ENCODE assay signal across 15 mouse cellular contexts in genomic region chr9:107445011-107445471, GRCm38 (mm10). TPM values are rescaled to one million over a fixed set of nuclear protein-coding genes. Genes with fewer than 3 reads are reported as not detected.
DNase-seq lines count a peak whose midpoint lies in the region; ATAC-seq and TF ChIP-seq lines count a peak whose summit lies in the region.
"Had no signal": no experiment of that assay in that cellular context is flagged by ENCODE, and none has a peak within 500 bp of the region (broad histone marks: within the 10 kb centered on the region; RNA-seq: fewer than 3 reads in every experiment).

No protein-coding gene starts in this region.

- H3K4me3 ChIP-seq in forebrain, embryonic 11.5 days (ENCODE audit: low read depth, low read length): no peak overlapping the region
- no peak overlapping the region for H3K4me3 ChIP-seq in hindbrain, embryonic 16.5 days (ENCODE audit: low read length)
- H3K4me3 ChIP-seq in neural tube, embryonic 12.5 days: no peak overlapping the region
- H3K4me3 ChIP-seq: embryonic facial prominence, embryonic 13.5 days had no signal

- H3K9ac ChIP-seq in forebrain, embryonic 11.5 days (ENCODE audit: low read length): peak overlapping the region; percentile 37; the same call in 1 of the 2 replicates
- peak overlapping the region; percentile 31; the same call in 1 of the 2 replicates for H3K9ac ChIP-seq in hindbrain, embryonic 16.5 days (ENCODE audit: low read depth, low read length)
- no peak overlapping the region for H3K9ac ChIP-seq in neural tube, embryonic 12.5 days
- H3K9ac ChIP-seq: embryonic facial prominence, embryonic 13.5 days had no signal

- H3K27ac ChIP-seq in forebrain, embryonic 11.5 days (ENCODE audit: low read depth, low read length): peak overlapping the region; percentile 81
- peak overlapping the region; percentile 59; the same call in 1 of the 2 replicates for H3K27ac ChIP-seq in hindbrain, embryonic 16.5 days (ENCODE audit: low read depth, low read length)
- H3K27ac ChIP-seq in neural tube, embryonic 12.5 days: 0 out of 2 replicates have a peak overlapping the region, but pooled peaks have one; percentile 53
- H3K27ac ChIP-seq: embryonic facial prominence, embryonic 13.5 days had no signal

- TF ChIP-seq CTCF in brain, embryonic 14.5 days (IDR thresholded peaks at IDR 0.05; ENCODE audit: borderline replicate concordance, extremely low read depth, insufficient read depth, insufficient read length): no peak

- WGBS in forebrain, embryonic 11.5 days: 10% methylated on average over 4 of the region's 6 CpGs
- WGBS in hindbrain, embryonic 16.5 days: 17% methylated on average over 4 of the region's 6 CpGs
- 7% methylated on average over 4 of the region's 6 CpGs for WGBS in neural tube, embryonic 12.5 days

- H3K9me3 ChIP-seq in forebrain, embryonic 11.5 days (ENCODE audit: control insufficient read depth, low read length): no peaks in the 10 kb centered on the region
- H3K9me3 ChIP-seq in hindbrain, embryonic 16.5 days (ENCODE audit: control insufficient read depth, low read length): no peaks in the 10 kb centered on the region
- no peaks in the 10 kb centered on the region for H3K9me3 ChIP-seq in neural tube, embryonic 12.5 days
- H3K9me3 ChIP-seq: embryonic facial prominence, embryonic 13.5 days; G1E had no signal

- TF ChIP-seq POLR2A in brain, embryonic 14.5 days (IDR thresholded peaks at IDR 0.05; ENCODE audit: borderline replicate concordance, extremely low read depth, insufficient read depth, insufficient read length, poor library complexity, severe bottlenecking): no peak

- H3K27me3 ChIP-seq in forebrain, embryonic 11.5 days (ENCODE audit: control insufficient read depth, insufficient read depth, low read length): no peaks in the 10 kb centered on the region
- no peaks in the 10 kb centered on the region for H3K27me3 ChIP-seq in hindbrain, embryonic 16.5 days (replicated peaks; ENCODE audit: control insufficient read depth, insufficient read depth, low read length)
- no peaks in the 10 kb centered on the region for H3K27me3 ChIP-seq in neural tube, embryonic 12.5 days (replicated peaks)

- no peaks in the 10 kb centered on the region for H3K36me3 ChIP-seq in forebrain, embryonic 11.5 days (ENCODE audit: control insufficient read depth, insufficient read depth, low read length)
- H3K36me3 ChIP-seq in hindbrain, embryonic 16.5 days (ENCODE audit: control insufficient read depth, insufficient read depth, low read length): no peaks in the 10 kb centered on the region
- H3K36me3 ChIP-seq in neural tube, embryonic 12.5 days: no peaks in the 10 kb centered on the region
- H3K36me3 ChIP-seq: embryonic facial prominence, embryonic 13.5 days; G1E had no signal

- H3K4me1 ChIP-seq in forebrain, embryonic 11.5 days (replicated peaks; ENCODE audit: control insufficient read depth, insufficient read depth, low read length): 0 out of 2 replicates have a peak, but pooled peaks cover 14% of the 10 kb centered on the region
- H3K4me1 ChIP-seq in hindbrain, embryonic 16.5 days (ENCODE audit: control insufficient read depth, insufficient read depth, low read depth, low read length): peaks cover 28% of the 10 kb centered on the region
- peaks cover 43% of the 10 kb centered on the region for H3K4me1 ChIP-seq in neural tube, embryonic 12.5 days
- H3K4me1 ChIP-seq: embryonic facial prominence, embryonic 13.5 days had no signal

- peak; percentile 75 for DNase-seq in brain, embryonic 14.5 days (ENCODE audit: low read depth)
- peak; percentile 72 for DNase-seq in forebrain, embryonic 11.5 days (ENCODE audit: low spot score)
- no peak for DNase-seq in spleen, postnatal 4 days (ENCODE audit: low spot score in 2 of 2)
- no peak for DNase-seq in frontal cortex, postnatal 25 days (ENCODE audit: low spot score in 2 of 2)
- DNase-seq in MN1 (ENCODE audit: low spot score): no peak
- DNase-seq: adrenal gland, adult 8-10 months; gastrocnemius, postnatal 10 days; lung, postnatal 14 days; right cerebral cortex, postnatal 4 days had no signal

- peak; percentile 88 for ATAC-seq in forebrain, embryonic 11.5 days (replicated peaks; ENCODE audit: low FRiP score)
- ATAC-seq in hindbrain, embryonic 16.5 days: no peak
- peak; percentile 59 for ATAC-seq in neural tube, embryonic 12.5 days (ENCODE audit: low FRiP score, low read depth)
- ATAC-seq: intestine, embryonic 16.5 days had no signal

- H3K4me2 ChIP-seq in forebrain, embryonic 11.5 days (ENCODE audit: low read depth, low read length, severe bottlenecking): 0 out of 2 replicates have a peak overlapping the region, but pooled peaks have one; percentile 15
- no peak overlapping the region for H3K4me2 ChIP-seq in hindbrain, embryonic 16.5 days (ENCODE audit: low read length)
- peak overlapping the region; percentile 20; the same call in 1 of the 2 replicates for H3K4me2 ChIP-seq in neural tube, embryonic 12.5 days (replicated peaks)
- H3K4me2 ChIP-seq: embryonic facial prominence, embryonic 13.5 days had no signal

RNA-seq across cellular contexts. Expression of gene Cacna2d2, which starts 45.6 kb away (rescaled TPM):
- polyA plus RNA-seq in brain, embryonic 14.5 days (2012; rRNA removed): 105 and 143 TPM in 2 replicates
- 1.8 and 2.8 TPM in 2 replicates for polyA plus RNA-seq in forebrain, embryonic 11.5 days (2014; fragmentation: Nextera tagmentation; extraction: Ambion mirVana)
- 8.1 and 9.0 TPM in 2 replicates for polyA plus RNA-seq in hindbrain, embryonic 16.5 days (2015; fragmentation: Nextera tagmentation; extraction: Ambion mirVana)
- polyA plus RNA-seq in neural tube, embryonic 12.5 days (2016; fragmentation: Nextera tagmentation; extraction: Ambion mirVana): 5.4 and 5.8 TPM in 2 replicates
- polyA plus RNA-seq: liver, adult 2 months had no signal

Comparison
In these comparisons a context has a peak if more than half of its experiments do, and no peak if none do; other contexts are left out.
1. DNase-seq: peak in brain, embryonic 14.5 days (single experiment) and forebrain, embryonic 11.5 days (single experiment); none in spleen, postnatal 4 days (0 of 2), frontal cortex, postnatal 25 days (0 of 2) and MN1 (single experiment).
2. RNA of gene Cacna2d2, which starts 45.6 kb away (polyA plus RNA-seq): 105 to 143 TPM in brain, embryonic 14.5 days; 8.1 to 9.0 TPM in hindbrain, embryonic 16.5 days, 5.4 to 5.8 TPM in neural tube, embryonic 12.5 days and 1.8 to 2.8 TPM in forebrain, embryonic 11.5 days; every median in the first group is over 10 times any median in the second.
3. Peak in every context shown above with its lines, with median percentiles within 50 percentile points of each other: H3K27ac ChIP-seq.